ENCODE assay signal across 10 mouse cellular contexts in genomic region chr9:32666611-32667517, GRCm38 (mm10). TPM values are rescaled to one million over a fixed set of nuclear protein-coding genes. Genes with fewer than 3 reads are reported as not detected.
DNase-seq lines count a peak whose midpoint lies in the region; ATAC-seq and TF ChIP-seq lines count a peak whose summit lies in the region.
"Had no signal": no experiment of that assay in that cellular context is flagged by ENCODE, and none has a peak within 500 bp of the region (broad histone marks: within the 10 kb centered on the region; RNA-seq: fewer than 3 reads in every experiment).

No protein-coding gene starts in this region.

- H3K9ac ChIP-seq in limb, embryonic 14.5 days (ENCODE audit: low read depth, low read length, severe bottlenecking): no peak overlapping the region
- H3K9ac ChIP-seq: embryonic facial prominence, embryonic 13.5 days; limb, embryonic 12.5 days had no signal

- H3K27me3 ChIP-seq in limb, embryonic 14.5 days (ENCODE audit: control insufficient read depth, insufficient read depth, low read length): no peaks in the 10 kb centered on the region
- no peaks in the 10 kb centered on the region for H3K27me3 ChIP-seq in limb, embryonic 10.5 days (ENCODE audit: low read depth, poor library complexity, severe bottlenecking)
- H3K27me3 ChIP-seq: limb, embryonic 12.5 days had no signal

- no peak for ATAC-seq in limb, embryonic 14.5 days (ENCODE audit: low FRiP score, low read depth)

- H3K9me3 ChIP-seq in limb, embryonic 14.5 days (ENCODE audit: control insufficient read depth, low read length): no peaks in the 10 kb centered on the region
- H3K9me3 ChIP-seq in limb, embryonic 10.5 days (replicated peaks): no peaks in the 10 kb centered on the region
- H3K9me3 ChIP-seq: embryonic facial prominence, embryonic 13.5 days; limb, embryonic 12.5 days had no signal

- no peak overlapping the region for H3K27ac ChIP-seq in limb, embryonic 14.5 days (replicated peaks; ENCODE audit: low read depth, low read length)
- H3K27ac ChIP-seq in limb, embryonic 10.5 days: no peak overlapping the region
- H3K27ac ChIP-seq: limb, embryonic 12.5 days had no signal

- H3K4me1 ChIP-seq in limb, embryonic 14.5 days (ENCODE audit: control insufficient read depth, insufficient read depth, low read length): peaks cover 18% of the 10 kb centered on the region
- H3K4me1 ChIP-seq in limb, embryonic 10.5 days: peaks cover 41% of the 10 kb centered on the region

- H3K4me3 ChIP-seq in limb, embryonic 14.5 days (replicated peaks; ENCODE audit: low read length): no peak overlapping the region
- H3K4me3 ChIP-seq in limb, embryonic 10.5 days: no peak overlapping the region
- H3K4me3 ChIP-seq: embryonic facial prominence, embryonic 13.5 days; limb, embryonic 12.5 days had no signal

- 70% methylated on average over 11 of the region's 11 CpGs for WGBS in limb, embryonic 14.5 days
- 75% methylated on average over 11 of the region's 11 CpGs for WGBS in limb, embryonic 10.5 days

- no peak for TF ChIP-seq POLR2A in limb, embryonic 14.5 days (IDR thresholded peaks at IDR 0.05; ENCODE audit: borderline replicate concordance, extremely low read depth, insufficient read depth, insufficient read length)

- no peaks in the 10 kb centered on the region for H3K36me3 ChIP-seq in limb, embryonic 14.5 days (ENCODE audit: control insufficient read depth, insufficient read depth, low read length)
- no peaks in the 10 kb centered on the region for H3K36me3 ChIP-seq in limb, embryonic 10.5 days
- H3K36me3 ChIP-seq: embryonic facial prominence, embryonic 13.5 days; limb, embryonic 12.5 days had no signal

- H3K4me2 ChIP-seq in limb, embryonic 14.5 days (replicated peaks; ENCODE audit: low read depth, low read length, severe bottlenecking): no peak overlapping the region
- H3K4me2 ChIP-seq: embryonic facial prominence, embryonic 13.5 days; limb, embryonic 12.5 days had no signal

- DNase-seq in adrenal gland, postnatal 14 days: peak; percentile 37
- no peak for DNase-seq in adrenal gland, postnatal 10 days
- DNase-seq in limb, embryonic 14.5 days (ENCODE audit: low spot score): peak; percentile 66
- DNase-seq in limb, embryonic 10.5 days (ENCODE audit: low spot score): no peak
- DNase-seq in induced T-regulatory cell, adult 2 months (ENCODE audit: low read depth): peak; percentile 31
- peak; percentile 62 for DNase-seq in skeletal muscle tissue, adult 2 months (ENCODE audit: low read depth, low spot score)
- DNase-seq in ovary, postnatal 14 days (ENCODE audit: low spot score): no peak
- DNase-seq in thymus, postnatal 14 days: no peak

RNA-seq across cellular contexts. Expression of gene Ets1, which starts 30.8 kb away (rescaled TPM):
- total RNA-seq in adrenal gland, postnatal 14 days (2021): 60.0 and 93.2 TPM in 2 replicates
- total RNA-seq in adrenal gland, postnatal 10 days (2021): 10 to 100 TPM; 75.0 to 82.4 TPM
- 21.3 and 23.6 TPM in 2 replicates for polyA plus RNA-seq in limb, embryonic 14.5 days (2012; rRNA removed)
- 34.3 and 38.8 TPM in 2 replicates for polyA plus RNA-seq in limb, embryonic 14.5 days (2014; fragmentation: Nextera tagmentation; extraction: Ambion mirVana)
- 50.1 and 50.3 TPM in 2 replicates for polyA plus RNA-seq in limb, embryonic 10.5 days (2016; fragmentation: Nextera tagmentation; extraction: Ambion mirVana)

Comparison
In these comparisons a context has a peak if more than half of its experiments do, and no peak if none do; other contexts are left out.
1. DNase-seq: peak in adrenal gland, postnatal 14 days (single experiment), limb, embryonic 14.5 days (single experiment), induced T-regulatory cell, adult 2 months (single experiment) and skeletal muscle tissue, adult 2 months (single experiment); none in adrenal gland, postnatal 10 days (single experiment), limb, embryonic 10.5 days (single experiment), ovary, postnatal 14 days (single experiment) and thymus, postnatal 14 days (single experiment).